Mouse (Mus musculus): ENCODE measurements around the gene Socs2.

DNA sequence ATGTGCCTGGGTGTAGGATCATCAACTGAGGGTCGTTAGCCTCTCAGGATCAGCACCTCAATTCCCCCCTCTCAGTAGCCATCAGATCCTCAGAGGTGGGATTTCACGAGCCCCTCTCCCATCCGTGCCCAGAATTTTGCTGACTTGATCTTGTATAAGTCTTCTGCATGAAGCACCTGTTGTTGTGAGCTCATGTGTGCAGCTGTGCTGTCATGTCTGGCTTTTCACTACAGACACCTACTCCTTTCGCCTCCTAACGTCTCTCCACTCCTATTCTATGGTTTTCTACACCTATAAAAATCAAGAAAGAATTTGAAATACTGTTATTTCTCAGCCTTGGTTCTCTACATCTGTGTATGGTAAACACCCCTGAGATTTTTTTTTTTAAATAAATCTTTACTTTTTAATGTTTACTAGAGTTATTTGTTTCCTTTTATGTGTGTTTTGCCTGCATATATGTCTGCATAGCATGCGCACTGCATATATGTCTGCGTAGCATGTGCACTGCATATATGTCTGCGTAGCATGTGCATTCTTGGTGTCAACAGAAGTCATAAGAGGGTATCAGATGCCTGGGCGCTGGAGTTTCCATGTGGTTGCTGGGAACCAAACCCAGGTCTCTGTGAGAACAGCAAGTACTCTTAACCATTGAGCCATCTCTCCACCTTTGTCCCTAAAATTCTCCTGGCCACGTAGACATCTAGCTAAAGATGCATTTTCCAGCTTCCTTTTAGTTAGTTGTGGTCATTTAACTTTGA, 74.0 kb downstream of the Socs2 start:
- TF ChIP-seq GATA1 (IDR thresholded peaks at IDR 0.05; ENCODE audit: low read length) (no peak), TAL1 (IDR thresholded peaks at IDR 0.05; ENCODE audit: low read length) (no peak)
